8 mouse cellular contexts compared by ENCODE assay signal in the genomic region with DNA sequence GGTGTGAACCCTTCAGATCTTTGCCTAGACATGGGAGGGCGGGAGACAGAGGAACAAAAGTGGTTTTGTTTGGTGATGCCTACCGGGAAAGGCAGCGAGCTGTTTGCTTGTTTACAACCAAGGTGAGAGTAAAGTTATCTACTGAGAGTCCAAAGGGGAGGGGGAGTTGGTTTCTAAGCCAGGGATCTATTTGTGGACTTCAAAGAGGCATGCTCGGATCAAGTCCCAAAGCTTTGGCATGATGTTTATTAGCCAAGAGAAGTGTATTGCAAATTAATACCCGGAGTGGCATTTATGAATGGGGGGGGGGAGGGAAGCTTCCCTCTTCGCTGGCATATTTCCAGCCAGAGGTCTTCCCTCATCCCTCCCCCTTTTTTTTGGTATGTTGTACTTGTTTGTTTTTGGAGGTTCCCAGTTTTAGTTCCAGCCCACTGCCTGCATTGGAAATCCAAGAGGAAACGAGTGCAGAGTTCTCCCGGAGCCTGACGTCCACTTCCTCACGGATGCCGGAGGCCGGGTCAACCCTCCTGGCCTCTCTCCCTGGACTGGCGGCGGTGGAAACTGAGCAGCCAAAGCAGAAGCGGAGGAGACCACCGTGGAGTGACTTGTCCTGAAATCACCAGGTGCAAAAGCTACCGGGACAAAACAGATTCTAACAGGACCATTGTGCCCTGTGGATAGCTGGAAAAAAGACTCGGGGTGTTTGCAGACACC. TPM values are rescaled to one million over a fixed set of nuclear protein-coding genes. Genes with fewer than 3 reads are reported as not detected.
DNase-seq lines count a peak whose midpoint lies in the region; ATAC-seq and TF ChIP-seq lines count a peak whose summit lies in the region.

No protein-coding gene starts in this region.

- H3K36me3 ChIP-seq in intestine, embryonic 15.5 days = 0 out of 2 replicates have a peak, but pooled peaks cover 4% of the 10 kb centered on the region
- no peaks in the 10 kb centered on the region for H3K36me3 ChIP-seq in liver, embryonic 16.5 days (ENCODE audit: control insufficient read depth, insufficient read depth)
- no peaks in the 10 kb centered on the region for H3K36me3 ChIP-seq in thymus, adult 2 months (ENCODE audit: control insufficient read depth, insufficient read depth, low read length)

- peak; percentile 31 for DNase-seq in urinary bladder, adult 2 months (ENCODE audit: low spot score)
- no peak for DNase-seq in urinary bladder, postnatal 10 days (ENCODE audit: low spot score)
- DNase-seq in gastrocnemius, postnatal 25 days = peak; percentile 65
- DNase-seq in retina, postnatal 1 day = peak; percentile 69
- no peak for DNase-seq in thymus, adult 2 months
- DNase-seq in thymus, postnatal 36 days = no peak

- 8% methylated on average over 18 of the region's 18 CpGs for WGBS in intestine, embryonic 15.5 days
- WGBS in liver, embryonic 16.5 days (ENCODE audit: insufficient replicate concordance) = 2% methylated on average over 18 of the region's 18 CpGs
- WGBS in thymus, adult 2 months = 6% methylated on average over 18 of the region's 18 CpGs

- no peak for TF ChIP-seq POLR2A in thymus, adult 2 months (IDR thresholded peaks at IDR 0.05; ENCODE audit: control insufficient read depth, extremely low read depth, insufficient read depth, low read length, poor library complexity)

- peak overlapping the region; percentile 71 for H3K4me3 ChIP-seq in intestine, embryonic 15.5 days (replicated peaks)
- H3K4me3 ChIP-seq in liver, embryonic 16.5 days (ENCODE audit: low read depth, low read length) = peak overlapping the region; percentile 58
- H3K4me3 ChIP-seq in thymus, adult 2 months (ENCODE audit: control insufficient read depth, insufficient read depth, low read length) = no peak overlapping the region; the same call in 1 of the 2 replicates

- no peaks in the 10 kb centered on the region for H3K9me3 ChIP-seq in intestine, embryonic 15.5 days
- H3K9me3 ChIP-seq in liver, embryonic 16.5 days (replicated peaks; ENCODE audit: control insufficient read depth, low read length) = no peaks in the 10 kb centered on the region

- H3K27me3 ChIP-seq in intestine, embryonic 15.5 days (replicated peaks) = no peaks in the 10 kb centered on the region
- H3K27me3 ChIP-seq in liver, embryonic 16.5 days (ENCODE audit: control insufficient read depth, insufficient read depth, low read depth, low read length) = peaks cover 54% of the 10 kb centered on the region
- H3K27me3 ChIP-seq in thymus, adult 2 months (ENCODE audit: control insufficient read depth, insufficient read depth, low read length) = peaks cover 22% of the 10 kb centered on the region

- peak overlapping the region; percentile 92 for H3K4me2 ChIP-seq in intestine, embryonic 15.5 days (replicated peaks)
- peak overlapping the region; percentile 57 for H3K4me2 ChIP-seq in liver, embryonic 16.5 days (ENCODE audit: low read depth, low read length)

- no peak for TF ChIP-seq CTCF in thymus, adult 2 months (IDR thresholded peaks at IDR 0.05; ENCODE audit: borderline replicate concordance, control insufficient read depth, extremely low read depth, insufficient read depth, low read length, poor library complexity)

- peak overlapping the region; percentile 2; the same call in 1 of the 2 replicates for H3K9ac ChIP-seq in intestine, embryonic 15.5 days
- H3K9ac ChIP-seq in liver, embryonic 16.5 days (ENCODE audit: low read depth, low read length) = no peak overlapping the region

- H3K4me1 ChIP-seq in intestine, embryonic 15.5 days (replicated peaks) = peaks cover 20% of the 10 kb centered on the region
- no peaks in the 10 kb centered on the region; the same call in 1 of the 2 replicates for H3K4me1 ChIP-seq in liver, embryonic 16.5 days (ENCODE audit: control insufficient read depth, low read depth, low read length)
- no peaks in the 10 kb centered on the region for H3K4me1 ChIP-seq in thymus, adult 2 months (replicated peaks; ENCODE audit: control insufficient read depth, insufficient read depth, low read length)

- no peak for ATAC-seq in intestine, embryonic 15.5 days
- peak; percentile 32; the same call in 1 of the 2 replicates for ATAC-seq in liver, embryonic 16.5 days (ENCODE audit: low read depth)

- peak overlapping the region; percentile 94 for H3K27ac ChIP-seq in intestine, embryonic 15.5 days
- H3K27ac ChIP-seq in liver, embryonic 16.5 days (ENCODE audit: low read length) = peak overlapping the region; percentile 33
- no peak overlapping the region for H3K27ac ChIP-seq in thymus, adult 2 months (ENCODE audit: control insufficient read depth, insufficient read depth, low read length)

RNA-seq across cellular contexts. Expression of a gene that starts 0.7 kb away (rescaled TPM):
- 81.8 and 89.1 TPM in 2 replicates for polyA plus RNA-seq in urinary bladder, adult 2 months (2012; rRNA removed)
- total RNA-seq in gastrocnemius, postnatal 25 days (2021) = 10 to 100 TPM; 18.2 to 21.4 TPM
- 48.0 and 50.4 TPM in 2 replicates for polyA plus RNA-seq in intestine, embryonic 15.5 days (2015; fragmentation: Nextera tagmentation; extraction: Ambion mirVana)
- polyA plus RNA-seq in liver, embryonic 16.5 days (2015; fragmentation: Nextera tagmentation; extraction: Ambion mirVana) = 7.9 and 9.1 TPM in 2 replicates
- 5.8 and 8.1 TPM in 2 replicates for polyA plus RNA-seq in thymus, adult 2 months (2012; rRNA removed)

Comparison
In these comparisons a context has a peak if more than half of its experiments do, and no peak if none do; other contexts are left out.
1. DNase-seq: peak in urinary bladder, adult 2 months (single experiment), gastrocnemius, postnatal 25 days (single experiment) and retina, postnatal 1 day (single experiment); none in urinary bladder, postnatal 10 days (single experiment), thymus, adult 2 months (single experiment) and thymus, postnatal 36 days (0 of 2).